Mouse (Mus musculus): Measurements from ENCODE around the gene Elp4.

The Elp4 gene

GRCm38 (mm10) chr2:105672596-105672960, 231.8 kb downstream of the Elp4 start:
- intact Hi-C loops (cut with DNase I): no loop called here

- intact Hi-C loops (cut with DNase I): no loop called here
These were observed 232.4 kb downstream of the Elp4 start for GRCm38 (mm10) chr2:105671798-105672595.

GRCm38 (mm10) chr2:105671116-105671797, 233.1 kb downstream of the Elp4 start:
- intact Hi-C loops (cut with DNase I): no loop called here

- intact Hi-C loops (cut with DNase I): no loop called here
These were observed 233.7 kb downstream of the Elp4 start for GRCm38 (mm10) chr2:105670731-105671095.

GRCm38 (mm10) chr2:105669881-105670730, 234.3 kb downstream of the Elp4 start:
- intact Hi-C loops (cut with DNase I): no loop called here

GRCm38 (mm10) chr2:105669371-105669861, 234.9 kb downstream of the Elp4 start:
- intact Hi-C loops (cut with DNase I): no loop called here

- intact Hi-C loops (cut with DNase I): no loop called here
These were observed 235.8 kb downstream of the Elp4 start, which contains the start of gene Pax6 for GRCm38 (mm10) chr2:105668271-105669270. TSS of gene Pax6 (plus strand) at chr2:105668900.

- intact Hi-C loops (cut with DNase I): no loop called here
These were observed 236.8 kb downstream of the Elp4 start for GRCm38 (mm10) chr2:105667626-105667950.

- intact Hi-C loops (cut with DNase I): no loop called here
These were observed 237.4 kb downstream of the Elp4 start for GRCm38 (mm10) chr2:105666763-105667625.

GRCm38 (mm10) chr2:105666331-105666730, 238.0 kb downstream of the Elp4 start:
- intact Hi-C loops (cut with DNase I): no loop called here

- intact Hi-C loops (cut with DNase I): no loop called here
These were observed 238.7 kb downstream of the Elp4 start for GRCm38 (mm10) chr2:105665491-105666250.

- intact Hi-C loops (cut with DNase I): no loop called here
These were observed 239.4 kb downstream of the Elp4 start for GRCm38 (mm10) chr2:105664996-105665395.

- intact Hi-C loops (cut with DNase I): no loop called here
These were observed 241.3 kb downstream of the Elp4 start for GRCm38 (mm10) chr2:105663101-105663511.

GRCm38 (mm10) chr2:105662606-105663005, 241.8 kb downstream of the Elp4 start:
- intact Hi-C loops (cut with DNase I): no loop called here

GRCm38 (mm10) chr2:105662121-105662520, 242.2 kb downstream of the Elp4 start:
- intact Hi-C loops (cut with DNase I): no loop called here

- intact Hi-C loops (cut with DNase I): no loop called here
These were observed 242.7 kb downstream of the Elp4 start for GRCm38 (mm10) chr2:105661623-105662066.

- intact Hi-C loops (cut with DNase I): no loop called here
These were observed 243.3 kb downstream of the Elp4 start for GRCm38 (mm10) chr2:105660874-105661622.
